Mouse (Mus musculus) kidney, adult 18-20 months (tissue): ENCODE data around the gene Adam25.
"Not testable (repeated sequence)": the region's sequence is repeated elsewhere in the genome, so short reads cannot be mapped to it uniquely, and the experiment has no call there.

ENCODE experiments used
- DNase-seq: peaks from one replicate; pipeline ENCODE4 v3.0.0; 2021

The Adam25 gene

GRCm38 (mm10) chr8:40751908-40752307, at the start of gene Adam25:
TSS of gene Adam25 (plus strand) at chr8:40752208.
- not testable (repeated sequence) for DNase-seq

GRCm38 (mm10) chr8:40715406-40715805, 36.6 kb upstream of the Adam25 start:
- DNase-seq = not testable (repeated sequence)

- DNase-seq = no peak
Measured at GRCm38 (mm10) chr8:40715986-40716385, 36.0 kb upstream of the Adam25 start.

- DNase-seq = no peak
Measured at GRCm38 (mm10) chr8:40783320-40783719, 31.3 kb downstream of the Adam25 start.

GRCm38 (mm10) chr8:40792973-40793372, 41.0 kb downstream of the Adam25 start, which contains the start of gene Adam20:
TSS of gene Adam20 (plus strand) at chr8:40793273.
- not testable (repeated sequence) for DNase-seq

GRCm38 (mm10) chr8:40803379-40804079, 51.5 kb downstream of the Adam25 start:
- DNase-seq = no peak
